Mouse (Mus musculus) frontal cortex, postnatal 25 days (tissue): Measurements from ENCODE around the gene Lrp5.
"Not testable (repeated sequence)": the region's sequence is repeated elsewhere in the genome, so short reads cannot be mapped to it uniquely, and the experiment has no call there.

Experiments used
- DNase-seq, 2 experiments: peaks; one replicate each; pipeline ENCODE4 v3.0.0; 2022; ENCODE audit warnings: low spot score in 2 of 2

Gene Lrp5

DNA sequence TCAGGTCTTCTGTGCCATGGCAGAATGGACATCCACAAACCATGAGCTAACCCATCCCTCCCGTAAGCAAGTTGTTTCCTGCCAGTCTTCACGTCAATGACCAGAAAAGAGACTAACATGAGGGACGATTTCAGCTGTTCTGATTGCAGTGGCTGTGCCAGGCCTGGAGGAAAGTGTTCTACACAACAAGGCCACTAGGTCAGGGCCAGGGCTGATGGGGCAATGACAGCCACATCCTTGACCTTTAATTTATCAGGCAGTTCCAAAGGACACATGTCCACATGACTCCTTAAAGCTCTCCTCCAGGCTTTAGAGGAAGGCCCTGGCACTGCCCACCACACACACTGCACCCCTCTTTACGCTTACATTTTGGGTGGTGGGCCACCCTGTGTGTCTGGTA, 9.1 kb upstream of the Lrp5 start:
- no peak for DNase-seq

DNA sequence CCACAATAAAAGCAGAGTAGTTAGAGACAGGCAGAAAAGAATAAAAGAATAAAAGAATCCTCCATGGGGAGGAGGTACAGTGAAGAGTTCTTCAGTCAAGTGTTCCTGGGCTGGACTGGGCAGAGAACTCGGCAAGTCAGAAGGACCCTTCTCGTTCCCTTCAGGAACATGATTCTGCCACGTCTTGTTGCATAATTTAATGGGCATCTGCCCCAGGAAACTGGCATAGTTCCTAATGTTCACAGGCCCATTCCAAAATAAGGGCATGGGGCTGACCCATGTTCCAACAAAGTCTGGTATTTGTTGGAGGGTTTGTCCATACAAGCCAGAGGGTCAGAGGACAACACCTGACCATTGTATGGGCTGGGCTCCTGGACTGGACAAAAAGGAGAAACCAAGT, 8.6 kb upstream of the Lrp5 start:
- DNase-seq, result no peak

GRCm38 (mm10) chr19:3694476-3694875, 8.1 kb upstream of the Lrp5 start:
- no peak for DNase-seq

DNA sequence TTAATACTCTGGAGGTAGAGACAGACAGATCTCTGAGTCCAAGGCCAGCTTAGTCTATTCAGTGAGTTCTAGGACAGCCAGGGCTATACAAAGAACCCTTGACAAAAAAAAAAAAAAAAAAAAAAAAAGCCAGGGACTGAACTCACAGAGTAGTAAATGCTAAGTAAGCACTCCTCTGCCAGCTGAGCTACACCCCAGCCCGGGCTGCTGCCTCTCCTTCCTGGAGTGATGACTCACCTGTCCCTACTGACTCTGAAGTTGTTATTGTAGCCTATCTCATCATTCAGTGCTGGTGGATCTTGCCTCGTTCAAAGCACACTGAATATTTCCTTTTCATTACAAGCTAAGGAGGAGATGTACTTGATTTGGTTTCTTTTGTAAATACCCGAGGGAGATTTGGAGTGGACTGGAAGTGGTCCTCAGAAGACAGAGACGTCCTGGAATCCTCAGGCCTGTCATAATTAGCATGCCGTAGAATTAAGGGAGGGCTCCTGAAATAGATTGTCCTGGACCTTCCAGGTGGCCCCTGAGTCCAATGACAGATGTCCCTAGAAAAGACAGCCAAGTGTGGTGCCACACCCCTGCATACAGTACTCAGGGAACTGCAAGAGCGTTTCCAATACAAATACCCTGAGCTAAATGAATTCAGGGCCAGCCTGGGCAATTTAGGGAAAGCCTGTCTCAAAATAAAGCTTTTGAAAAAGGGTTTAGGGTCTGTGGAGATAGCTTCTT, 6.2 kb upstream of the Lrp5 start:
- no peak for DNase-seq

DNA sequence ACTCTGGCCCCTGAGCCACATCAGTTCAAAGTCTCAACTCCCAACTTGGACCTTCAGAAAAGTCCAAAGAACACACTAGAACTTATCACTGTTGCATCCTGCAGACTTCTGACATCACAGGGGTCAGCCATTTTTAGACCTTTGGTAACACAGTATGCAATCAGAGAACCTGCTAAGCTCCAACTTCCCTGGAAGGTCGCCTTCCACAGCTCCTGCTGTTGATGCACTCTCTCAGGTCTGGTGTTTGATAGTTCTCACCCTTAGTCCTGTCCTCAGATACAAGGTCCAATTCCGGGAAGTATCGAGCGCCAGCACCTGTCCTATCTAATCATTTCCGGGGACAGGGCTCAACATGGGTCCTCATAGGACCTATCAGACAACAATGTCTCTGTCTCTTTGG, 5.0 kb upstream of the Lrp5 start:
- DNase-seq, result no peak

DNA sequence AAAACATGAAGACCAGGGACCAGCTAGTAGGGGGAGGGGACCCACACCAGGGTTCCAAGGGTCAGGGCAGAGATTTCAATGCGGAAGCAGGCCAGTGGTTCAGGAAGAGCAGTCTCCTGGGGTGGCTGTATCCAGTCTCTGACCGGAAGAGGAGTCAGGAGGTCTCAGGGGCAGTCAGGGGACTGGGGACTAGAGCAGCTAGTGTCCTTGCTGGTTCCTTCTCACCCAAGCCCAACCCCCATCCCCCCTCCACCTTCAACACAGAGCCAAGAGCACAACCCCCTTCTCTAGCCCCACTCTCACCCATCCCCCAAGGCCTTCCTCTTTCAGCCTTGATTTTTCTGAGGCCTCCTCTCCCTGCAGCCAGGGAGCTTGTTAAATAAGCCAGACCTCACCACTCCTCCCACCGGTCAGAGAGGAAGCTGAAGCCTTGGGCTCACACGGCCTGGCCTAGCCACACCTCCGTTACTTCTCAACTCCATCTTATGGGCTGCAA, 1.4 kb upstream of the Lrp5 start:
- DNase-seq, result no peak

- no peak for DNase-seq
These were observed 651 bp downstream of the Lrp5 start for GRCm38 (mm10) chr19:3685611-3686214.

DNA sequence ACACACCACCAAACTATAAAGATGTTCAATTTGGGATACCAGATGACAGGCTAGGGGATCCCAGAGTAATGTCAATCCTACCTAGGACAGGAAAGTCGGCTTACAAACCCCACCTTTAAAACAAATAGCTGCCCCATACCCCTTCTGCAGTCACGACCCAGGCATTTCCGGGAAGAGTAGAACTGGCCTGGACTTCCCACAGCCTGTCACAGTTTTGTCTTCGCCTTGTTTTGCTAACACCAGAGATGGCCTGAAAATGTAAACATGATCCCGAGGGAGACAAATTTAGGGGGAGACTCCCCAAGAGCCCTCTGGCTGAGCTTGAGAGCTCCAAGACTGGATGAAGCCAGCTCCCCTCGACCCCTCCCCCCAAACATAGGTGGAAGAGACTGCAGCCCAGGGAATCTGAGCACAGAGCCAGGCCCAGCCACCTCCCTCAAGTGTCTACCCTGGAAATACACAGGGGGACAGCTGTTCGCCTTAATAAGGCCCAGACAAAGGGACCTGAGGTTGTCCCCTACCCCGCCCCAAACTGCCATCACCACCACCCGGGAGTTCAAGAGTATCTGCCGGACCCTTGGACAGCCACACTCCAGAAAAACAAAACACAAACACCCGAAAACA, 1.3 kb downstream of the Lrp5 start:
- no peak for DNase-seq

GRCm38 (mm10) chr19:3684414-3684813, 1.9 kb downstream of the Lrp5 start:
- no peak for DNase-seq

- no peak for DNase-seq
These were observed 4.9 kb downstream of the Lrp5 start for GRCm38 (mm10) chr19:3681310-3681934.

GRCm38 (mm10) chr19:3680732-3681131, 5.6 kb downstream of the Lrp5 start:
- DNase-seq, result no peak

DNA sequence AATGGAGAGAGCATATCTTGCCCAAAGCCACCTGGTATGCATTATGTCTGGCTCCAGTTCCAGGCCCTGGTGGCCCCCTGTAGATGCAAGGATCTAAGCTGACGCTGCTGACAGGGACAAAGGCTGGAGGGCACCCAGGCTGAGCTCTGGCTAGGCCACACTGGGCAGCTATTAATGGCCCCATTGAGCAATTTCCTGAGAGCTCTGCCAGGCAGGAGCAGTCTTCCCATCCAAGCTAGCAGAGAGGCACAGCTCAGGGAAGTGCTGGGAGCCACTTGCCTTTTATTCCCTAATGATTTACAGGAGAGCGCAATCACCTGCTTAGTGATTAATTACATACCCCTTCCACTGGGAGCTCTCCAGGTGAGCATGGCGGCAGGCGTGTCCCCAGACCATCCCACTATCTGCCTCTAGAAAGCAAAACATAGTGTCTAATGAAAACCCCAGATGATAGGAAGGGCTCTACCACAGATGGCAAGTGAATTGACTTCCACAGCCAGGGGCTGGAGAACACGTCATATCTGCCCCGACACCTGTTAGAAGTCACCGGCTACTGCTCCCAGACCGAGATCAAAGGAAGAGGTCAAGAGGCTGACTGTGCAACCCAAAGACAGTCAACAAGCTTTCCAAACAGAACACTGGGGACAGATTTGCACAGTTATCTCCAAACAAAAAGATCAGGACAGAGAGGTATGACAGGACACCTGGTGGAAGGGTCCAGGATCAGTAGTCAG, 12.1 kb downstream of the Lrp5 start:
- no peak for DNase-seq

GRCm38 (mm10) chr19:3673149-3673548, 13.2 kb downstream of the Lrp5 start:
- no peak for DNase-seq

GRCm38 (mm10) chr19:3669100-3669499, 17.3 kb downstream of the Lrp5 start:
- no peak for DNase-seq

GRCm38 (mm10) chr19:3668551-3668950, 17.8 kb downstream of the Lrp5 start:
- no peak for DNase-seq

DNA sequence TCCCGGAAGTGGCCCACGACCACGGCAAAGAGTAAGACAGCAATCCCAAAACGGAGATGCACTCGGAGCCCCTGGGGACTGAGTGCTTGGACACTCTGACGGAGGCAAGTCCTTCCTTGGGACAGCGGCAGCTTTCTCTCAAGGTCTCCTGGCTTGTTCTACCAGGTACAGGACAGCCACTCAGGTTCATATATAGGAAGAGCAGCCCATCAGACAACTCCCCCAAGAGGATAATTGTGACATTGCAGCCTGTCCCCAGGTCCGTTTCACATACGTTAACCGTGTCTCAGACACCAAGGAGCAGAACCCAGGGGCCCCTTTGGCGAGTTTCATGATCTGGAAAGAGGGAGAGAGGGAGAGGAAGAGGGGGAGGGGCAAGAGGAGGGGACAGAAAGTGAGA, 18.4 kb downstream of the Lrp5 start:
- no peak for DNase-seq

DNA sequence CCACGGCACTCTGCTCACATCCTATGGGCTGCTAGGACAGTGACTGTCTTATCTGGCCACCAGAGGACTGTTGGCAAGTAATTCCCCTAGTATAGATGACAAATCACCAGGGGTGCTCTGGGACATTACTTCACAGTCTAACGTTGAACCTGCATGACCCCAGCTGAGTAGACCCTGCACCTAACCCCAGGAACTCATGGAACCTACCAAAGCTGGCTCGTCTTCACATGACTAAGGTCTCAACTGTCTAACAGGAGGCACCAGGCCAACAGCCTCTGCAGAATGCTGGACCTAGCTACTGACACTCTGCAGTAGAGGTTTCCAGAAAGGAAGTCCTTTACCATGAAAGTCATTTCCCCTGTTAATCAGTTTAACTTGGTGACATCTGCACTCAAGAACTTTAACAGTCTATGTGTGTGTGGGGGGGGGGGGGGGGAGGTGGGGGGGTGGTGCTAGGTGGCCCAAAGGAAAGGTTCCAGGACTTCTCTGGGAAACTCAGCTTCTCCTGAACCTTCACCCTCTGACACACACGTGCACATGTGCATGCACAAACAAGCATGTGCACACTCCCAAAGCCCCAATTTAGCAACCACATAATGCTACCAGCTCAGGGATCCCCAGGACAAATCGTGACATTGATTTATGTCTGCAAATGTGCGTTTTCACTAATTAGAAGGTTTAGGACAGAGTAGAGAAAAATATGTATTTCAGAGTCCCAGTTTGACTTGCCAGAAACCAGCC, 19.0 kb downstream of the Lrp5 start:
- no peak for DNase-seq

GRCm38 (mm10) chr19:3666632-3667031, 19.7 kb downstream of the Lrp5 start:
- no peak for DNase-seq

DNA sequence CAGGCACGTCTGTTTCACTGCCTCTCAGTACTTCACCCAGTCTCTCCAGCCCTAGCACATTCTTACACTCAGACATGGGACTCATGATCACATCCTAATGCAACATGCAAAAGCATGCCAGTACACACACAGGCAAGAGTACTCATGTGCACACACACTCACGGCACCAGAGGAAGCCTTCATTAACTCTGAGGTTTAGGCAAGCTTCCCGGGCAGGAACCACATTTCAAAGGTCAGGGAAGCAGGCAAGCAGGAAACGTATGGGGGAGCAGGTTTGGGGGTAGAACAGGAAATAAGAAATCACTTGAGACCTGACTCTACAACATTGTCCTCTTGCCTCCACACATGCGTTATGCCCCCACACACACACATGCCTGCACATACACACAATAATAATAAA, 20.9 kb downstream of the Lrp5 start:
- no peak for DNase-seq

DNA sequence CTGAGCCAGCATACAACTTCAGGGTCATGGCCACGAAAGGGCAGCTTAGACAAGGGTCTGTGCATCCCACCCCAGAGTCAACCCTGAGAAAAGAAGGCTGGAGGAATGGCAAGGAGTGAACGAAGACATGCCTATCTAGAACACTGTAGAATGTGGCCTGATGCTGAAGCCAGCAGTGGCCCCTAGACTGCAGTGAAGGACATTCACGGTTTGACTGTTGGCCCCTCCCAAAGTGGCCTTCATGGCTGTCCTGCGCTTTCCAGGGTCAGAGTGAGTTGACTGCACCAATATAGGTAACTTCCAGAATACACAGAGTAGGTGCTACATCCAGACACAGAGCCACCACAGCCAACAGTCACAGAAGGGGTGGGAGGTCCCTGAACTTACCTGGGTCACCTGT, 28.4 kb downstream of the Lrp5 start:
- DNase-seq, result no peak

DNA sequence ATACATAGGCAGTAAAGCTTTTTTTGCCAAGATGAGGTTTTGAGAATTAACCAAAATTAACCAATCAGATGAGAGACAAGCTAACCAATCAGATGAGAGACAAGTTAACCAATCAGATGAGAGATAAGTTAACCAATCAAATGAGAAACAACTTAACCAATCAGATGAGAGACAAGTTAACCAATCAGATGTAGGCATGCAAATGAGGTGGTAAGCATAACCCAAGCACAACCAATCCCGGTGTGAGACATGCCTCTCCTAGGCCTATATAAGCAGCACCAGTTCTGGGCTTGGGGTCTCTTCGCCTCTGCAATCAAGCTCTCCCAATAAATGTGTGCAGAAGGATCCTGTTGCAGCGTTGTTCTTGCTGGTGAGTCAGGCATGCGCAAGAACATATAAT, 29.3 kb downstream of the Lrp5 start:
- not testable (repeated sequence) for DNase-seq
